Mouse (Mus musculus) kidney, adult 18-20 months (tissue): ENCODE results near the gene Rad21l.
"Not testable (repeated sequence)": the region's sequence is repeated elsewhere in the genome, so short reads cannot be mapped to it uniquely, and the experiment has no call there.

ENCODE experiments used
- DNase-seq: peaks from one replicate; pipeline ENCODE4 v3.0.0; 2021

The Rad21l gene

GRCm38 (mm10) chr2:151626296-151626695, 42.0 kb downstream of the Rad21l start:
- DNase-seq: no peak

DNA sequence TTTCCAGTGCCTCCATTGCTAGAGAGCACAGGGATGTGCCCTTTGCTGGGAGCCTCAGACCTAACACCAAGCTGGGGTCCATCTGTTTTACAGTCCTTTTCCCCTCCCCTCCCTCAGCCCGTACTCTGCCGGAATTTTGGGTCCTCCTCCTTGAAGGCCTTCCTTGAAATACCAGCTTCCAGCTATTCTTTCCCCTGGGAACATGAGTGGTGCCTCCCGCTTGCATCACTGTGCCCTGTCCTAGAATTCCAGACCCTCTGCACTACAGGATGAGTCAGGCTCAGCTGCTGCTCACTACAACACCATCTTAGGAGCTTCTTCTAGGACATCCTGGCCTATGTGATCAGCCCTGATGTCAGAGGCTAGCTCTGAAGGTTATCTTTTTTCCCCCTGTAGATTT, 44.6 kb downstream of the Rad21l start:
- DNase-seq: no peak

DNA sequence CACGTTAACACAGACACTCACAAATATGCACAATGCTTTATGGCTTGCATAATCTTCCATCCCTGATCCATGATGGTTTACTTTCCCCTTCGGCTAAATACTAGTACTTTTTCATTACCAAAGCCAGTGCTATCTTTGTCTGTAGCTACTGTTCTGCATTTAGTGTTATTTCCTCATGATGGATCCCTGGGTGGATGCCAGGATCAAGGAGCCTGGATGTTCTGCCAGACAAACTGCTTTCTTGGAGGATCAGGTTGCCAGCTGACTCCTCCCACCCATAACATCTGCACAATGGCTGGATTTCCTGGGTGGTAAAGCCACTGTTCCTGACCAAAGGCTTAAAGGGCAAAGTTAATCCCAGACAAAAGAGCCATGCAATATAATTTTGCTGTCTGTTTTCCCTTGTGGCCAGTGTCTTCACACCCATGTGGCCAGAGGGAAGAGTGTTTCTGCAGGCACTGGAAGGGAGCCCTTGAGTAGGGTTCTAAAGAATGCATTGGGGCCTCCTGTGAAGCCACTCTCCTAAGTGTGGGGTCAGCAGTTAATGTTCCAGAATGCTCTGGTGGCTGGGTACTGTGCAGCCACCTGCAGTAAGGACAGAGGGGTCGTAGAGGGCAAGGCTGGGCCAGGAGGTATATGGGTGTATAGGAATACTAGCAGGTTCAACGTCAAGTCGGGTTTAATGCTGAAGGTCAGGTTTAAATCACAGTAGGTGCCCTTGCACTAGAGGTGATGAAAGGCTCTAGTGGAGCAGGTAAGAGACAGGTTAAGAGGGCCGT, 51.6 kb downstream of the Rad21l start:
- no peak for DNase-seq

- not testable (repeated sequence) for DNase-seq
Measured at GRCm38 (mm10) chr2:151615779-151616178, 52.6 kb downstream of the Rad21l start.

DNA sequence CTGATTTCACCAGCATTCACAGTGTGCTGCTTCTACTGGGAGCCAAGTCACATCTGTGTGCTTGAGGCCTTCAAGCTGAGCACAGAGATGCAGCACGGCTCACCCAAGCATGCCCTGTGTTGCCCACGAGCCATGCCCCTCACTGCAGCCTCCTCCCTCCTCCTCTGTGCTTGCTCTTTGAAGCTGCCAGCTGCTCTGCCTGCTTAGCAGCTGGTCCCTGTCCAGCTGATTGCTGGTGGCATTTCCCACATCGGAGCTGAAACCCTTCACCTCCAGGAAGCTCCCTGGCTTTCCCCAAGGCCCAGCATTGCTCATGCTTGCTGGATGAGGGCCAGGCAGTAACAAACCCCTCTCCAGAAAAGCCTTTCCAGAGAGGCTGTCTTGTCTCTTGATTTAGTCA, 58.4 kb downstream of the Rad21l start:
- DNase-seq: no peak

DNA sequence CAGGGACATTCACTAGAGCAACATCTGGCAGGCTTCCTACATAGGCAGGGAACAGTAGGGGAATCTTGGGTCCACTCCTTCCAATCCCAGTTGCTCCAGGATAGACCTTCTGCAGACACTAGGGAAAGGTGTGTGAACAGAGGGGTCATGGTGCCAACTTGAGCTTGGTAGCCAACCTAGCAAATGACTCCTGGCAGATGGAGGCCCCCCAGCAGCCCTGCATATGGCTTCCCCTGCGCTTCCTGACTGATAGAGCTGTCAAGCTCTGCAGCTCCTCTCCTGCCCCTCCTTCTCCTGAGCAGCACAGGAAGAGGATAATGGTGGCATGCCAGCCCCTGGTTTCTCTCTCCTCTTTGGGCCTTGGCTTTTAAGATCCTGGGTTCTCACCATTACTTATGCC, 59.9 kb downstream of the Rad21l start:
- no peak for DNase-seq

GRCm38 (mm10) chr2:151605437-151605987, 62.8 kb downstream of the Rad21l start:
- DNase-seq: no peak

DNA sequence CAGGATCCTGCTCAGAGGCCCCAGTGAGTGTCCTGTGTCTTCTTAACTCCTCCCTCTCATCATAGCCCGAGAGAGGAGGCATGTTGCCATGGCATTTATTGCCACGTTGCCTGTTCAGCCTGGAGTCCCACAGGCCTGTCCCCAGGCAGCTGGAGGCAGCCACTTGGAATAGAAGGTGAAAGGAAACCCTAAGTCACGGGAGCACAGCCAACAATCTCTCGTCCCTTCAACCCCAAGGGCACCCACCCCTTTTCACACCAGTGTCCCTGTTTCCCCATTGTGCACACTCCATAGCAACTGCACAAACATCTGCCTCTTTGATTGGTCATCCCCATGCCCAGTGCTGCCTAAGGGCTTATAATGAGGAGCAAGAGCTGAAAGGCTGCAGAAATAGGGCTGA, 64.7 kb downstream of the Rad21l start:
- DNase-seq: no peak

GRCm38 (mm10) chr2:151602106-151602505, 66.2 kb downstream of the Rad21l start:
- DNase-seq: no peak

- DNase-seq: no peak
Measured at GRCm38 (mm10) chr2:151598068-151598467, 70.3 kb downstream of the Rad21l start.
